Mouse (Mus musculus) stomach, postnatal 0 days (tissue): ENCODE measurements around the gene Myl6b. TPM values are rescaled to one million over a fixed set of nuclear protein-coding genes. Genes with fewer than 3 reads are reported as not detected.

Experiments
- ATAC-seq: fragments of 200-750 bp; cut with Nextera tagmentation; 2 replicates; pipeline ENCODE4 v1.8.0; 2017; ENCODE audit not compliant: low FRiP score, low TSS enrichment
- DNase-seq: peaks from one replicate; pipeline ENCODE4 v3.0.0-alpha.2; 2016; ENCODE audit warnings: low spot score
- H3K27ac ChIP-seq: fragments of 300-500 bp; sonication (generic); replicated peaks from 2 replicates; pipeline ENCODE4 v1.5.1; 2014; ENCODE audit warnings: mild to moderate bottlenecking, control low read depth
- H3K27me3 ChIP-seq: fragments of 300-500 bp; sonication (generic); 2 replicates; pipeline ENCODE4 v1.6.1; 2014; ENCODE audit warnings: low read length; ENCODE audit not compliant: control insufficient read depth, insufficient read depth
- H3K36me3 ChIP-seq: fragments of 300-500 bp; sonication (generic); 2 replicates; pipeline ENCODE4 v1.6.1; 2014; ENCODE audit warnings: low read length, mixed read lengths; ENCODE audit not compliant: control insufficient read depth, insufficient read depth
- H3K4me1 ChIP-seq: fragments of 300-500 bp; sonication (generic); replicated peaks from 2 replicates; pipeline ENCODE4 v1.6.1; 2014; ENCODE audit warnings: antibody characterized with exemption; ENCODE audit not compliant: control insufficient read depth, insufficient read depth
- H3K4me2 ChIP-seq: fragments of 300-500 bp; sonication (generic); replicated peaks from 2 replicates; pipeline ENCODE4 v1.6.1; 2014; ENCODE audit warnings: low read depth, mild to moderate bottlenecking, control low read depth, moderate library complexity
- H3K4me3 ChIP-seq: fragments of 300-500 bp; sonication (generic); 2 replicates; pipeline ENCODE4 v1.5.1; 2014; ENCODE audit warnings: low read depth, low read length, control low read depth
- H3K9ac ChIP-seq: fragments of 300-500 bp; sonication (generic); 2 replicates; pipeline ENCODE4 v1.6.1; 2014; ENCODE audit warnings: mild to moderate bottlenecking, low read length, control low read depth, mixed read lengths
- H3K9me3 ChIP-seq: fragments of 300-500 bp; sonication (generic); 2 replicates; pipeline ENCODE4 v1.6.1; 2016; ENCODE audit warnings: low read length; ENCODE audit not compliant: control insufficient read depth
- CTCF ChIP-seq: IDR thresholded peaks from 2 replicates; pipeline ENCODE4 v1.5.1; 2016; ENCODE audit warnings: antibody characterized with exemption, low read depth, mild to moderate bottlenecking, moderate library complexity
- EP300 ChIP-seq: optimal IDR thresholded peaks from 2 replicates; pipeline ENCODE3; 2016; ENCODE audit warnings: antibody characterized with exemption
- WGBS: fragments of 180-500 bp; shearing (Covaris S2); extraction: QIAGEN DNeasy Blood & Tissue Kit; methylation state at CpG from one replicate; pipeline ENCODE4 v1.1.7; 2014; 5-methylcytosine and 5-hydroxymethylcytosine counted together
- polyA plus RNA-seq: library from polyadenylated mRNA; unstranded; fragments of >200 nt; fragmentation: Nextera tagmentation; extraction: Ambion mirVana; gene quantifications from 2 replicates; pipeline ENCODE4 v1.2.1, GENCODE M21; 2015

Myl6b gene
- polyA plus RNA-seq, 1 experiment from 2014 or later: 2.2 TPM

DNA sequence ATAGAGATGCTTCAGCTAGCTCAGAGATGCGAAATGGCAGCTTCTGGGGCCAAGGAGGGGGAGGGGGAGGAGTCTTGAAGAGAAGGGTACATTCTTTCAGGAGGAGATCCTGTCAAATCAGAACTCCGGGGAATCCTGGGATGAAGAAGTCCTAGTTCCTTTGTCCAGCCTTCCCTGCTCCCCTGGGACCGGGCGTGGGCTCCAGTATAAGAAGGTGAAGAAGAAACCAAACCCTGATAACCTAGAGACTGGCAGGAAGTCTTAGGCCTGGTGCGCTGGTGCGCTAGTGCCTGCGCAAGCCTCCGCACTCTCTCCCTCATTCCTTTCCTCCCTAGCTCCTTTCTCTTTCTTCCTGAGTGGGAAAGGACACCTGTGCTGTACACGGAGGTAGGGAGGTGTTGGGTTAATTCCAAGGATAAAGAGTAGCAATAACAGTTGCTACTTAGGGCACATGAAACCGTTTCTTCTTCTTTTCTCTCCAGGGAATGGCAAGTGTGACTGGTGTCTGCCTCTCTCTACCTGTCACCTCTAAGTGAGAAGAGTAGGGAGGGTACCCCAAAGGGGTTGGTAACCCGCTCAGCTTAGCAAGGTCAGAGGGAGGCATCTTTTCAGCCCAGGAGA, 25.7 kb upstream of the Myl6b start:
- no peak for DNase-seq
- 31% methylated on average over 11 of the region's 11 CpGs for WGBS
- H3K4me3 ChIP-seq: peak overlapping the region; percentile 90
- H3K9me3 ChIP-seq: no peaks in the 10 kb centered on the region
- no peaks in the 10 kb centered on the region for H3K27me3 ChIP-seq
- ATAC-seq: no peak
- H3K4me1 ChIP-seq: peaks cover 3% of the 10 kb centered on the region
- no peak for TF ChIP-seq EP300
- no peak overlapping the region; the same call in 1 of the 2 replicates for H3K27ac ChIP-seq
- H3K4me2 ChIP-seq: peak overlapping the region; percentile 95
- H3K36me3 ChIP-seq: peaks cover 8% of the 10 kb centered on the region
- peak overlapping the region; percentile 81 for H3K9ac ChIP-seq

DNA sequence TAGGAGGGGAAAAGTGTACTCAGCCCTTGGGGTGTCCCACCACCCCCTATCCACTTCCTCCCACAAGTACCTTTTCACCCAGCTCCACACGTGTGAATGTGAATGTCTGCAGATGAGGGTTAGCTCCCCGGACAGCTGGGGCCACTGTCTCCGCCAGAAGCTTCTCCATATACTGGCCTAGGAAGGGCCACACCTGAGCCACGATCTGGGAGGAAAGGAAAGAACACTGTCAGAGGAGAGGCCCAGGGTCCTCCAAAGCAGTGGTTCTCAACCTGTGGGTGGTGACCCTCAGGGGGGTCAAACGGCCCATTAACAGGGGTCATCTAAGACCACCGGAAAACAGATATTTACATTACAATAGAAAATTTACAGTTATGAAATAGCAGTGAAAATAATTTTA, 23.9 kb upstream of the Myl6b start:
- Histone ChIP-seq H3K9ac (no peak overlapping the region), H3K4me1 (peaks cover 3% of the 10 kb centered on the region), H3K27ac (no peak overlapping the region), H3K9me3 (no peaks in the 10 kb centered on the region), H3K36me3 (peaks cover 12% of the 10 kb centered on the region), H3K4me3 (no peak overlapping the region), H3K4me2 (no peak overlapping the region), H3K27me3 (no peaks in the 10 kb centered on the region)
- 79% methylated on average over 6 of the region's 6 CpGs for WGBS
- ATAC-seq (no peak), DNase-seq (no peak)
- TF ChIP-seq CTCF: no peak
- TF ChIP-seq EP300: no peak

DNA sequence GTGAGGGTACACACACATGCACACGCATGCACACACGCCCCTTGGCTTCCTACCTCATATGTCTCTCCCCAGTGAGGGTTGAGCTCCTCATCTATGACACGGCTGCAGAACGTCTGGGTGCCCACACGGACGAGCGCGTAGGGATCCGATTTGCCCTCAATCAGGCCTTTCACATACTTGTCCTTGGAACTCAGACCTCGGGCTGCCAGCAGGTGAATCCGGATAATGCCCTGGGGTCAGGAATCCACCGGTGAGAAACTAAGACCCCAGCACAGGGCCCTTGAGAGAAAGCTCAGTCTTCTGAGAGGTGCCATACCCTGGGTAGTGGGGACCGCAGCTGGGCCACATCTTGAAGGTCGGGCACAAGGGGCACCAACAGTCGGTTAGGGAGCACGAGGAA, 22.1 kb upstream of the Myl6b start:
- 90% methylated on average over 16 of the region's 16 CpGs for WGBS
- H3K4me3 ChIP-seq: no peak overlapping the region
- DNase-seq: no peak
- H3K9ac ChIP-seq: no peak overlapping the region
- peaks cover 3% of the 10 kb centered on the region for H3K4me1 ChIP-seq
- H3K4me2 ChIP-seq: no peak overlapping the region
- no peak for TF ChIP-seq EP300
- no peak for ATAC-seq
- H3K36me3 ChIP-seq: peaks cover 14% of the 10 kb centered on the region
- no peaks in the 10 kb centered on the region for H3K9me3 ChIP-seq
- no peaks in the 10 kb centered on the region for H3K27me3 ChIP-seq
- H3K27ac ChIP-seq: no peak overlapping the region

DNA sequence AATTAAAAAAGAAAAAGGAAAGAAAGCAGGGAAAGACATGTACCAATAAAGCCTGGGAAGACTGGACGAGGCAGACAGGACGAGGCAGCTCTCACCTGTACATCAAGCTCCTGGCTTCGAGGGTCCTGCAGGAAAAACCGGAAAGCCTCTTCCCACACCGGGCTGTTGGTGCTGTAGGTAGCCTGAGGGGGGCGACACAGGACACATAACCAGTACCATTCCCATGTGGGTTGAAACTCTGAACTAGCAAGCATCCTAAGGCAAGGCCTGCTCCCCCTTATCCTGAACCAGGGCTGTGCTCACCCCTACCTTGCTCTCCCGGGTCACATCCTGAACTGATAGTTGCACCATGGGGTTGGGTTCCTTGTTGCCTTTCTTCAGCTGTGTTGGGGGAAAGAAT, 20.3 kb upstream of the Myl6b start:
- TF ChIP-seq EP300: no peak
- TF ChIP-seq CTCF: peak; percentile 76
- ATAC-seq (0 out of 2 replicates have a peak, but pooled peaks have one; percentile 12), DNase-seq (peak; percentile 65)
- no peak overlapping the region for H3K27ac ChIP-seq
- H3K4me1 ChIP-seq: no peaks in the 10 kb centered on the region
- peaks cover 17% of the 10 kb centered on the region for H3K36me3 ChIP-seq
- H3K9ac ChIP-seq: no peak overlapping the region
- no peak overlapping the region for H3K4me3 ChIP-seq
- H3K9me3 ChIP-seq: no peaks in the 10 kb centered on the region
- no peak overlapping the region for H3K4me2 ChIP-seq
- no peaks in the 10 kb centered on the region for H3K27me3 ChIP-seq
- WGBS: 78% methylated on average over 7 of the region's 7 CpGs

GRCm38 (mm10) chr10:128516677-128517076, 18.2 kb upstream of the Myl6b start:
- H3K27ac ChIP-seq: no peak overlapping the region
- ATAC-seq (peak; percentile 45; the same call in 1 of the 2 replicates), DNase-seq (no peak)
- no peak overlapping the region for H3K4me3 ChIP-seq
- H3K4me2 ChIP-seq: no peak overlapping the region
- no peaks in the 10 kb centered on the region for H3K4me1 ChIP-seq
- H3K9me3 ChIP-seq: no peaks in the 10 kb centered on the region
- H3K27me3 ChIP-seq: no peaks in the 10 kb centered on the region
- no peak for TF ChIP-seq EP300
- no peak for TF ChIP-seq CTCF
- peaks cover 24% of the 10 kb centered on the region for H3K36me3 ChIP-seq
- H3K9ac ChIP-seq: no peak overlapping the region
- WGBS: 43% methylated on average over 6 of the region's 6 CpGs

- TF ChIP-seq EP300: no peak
- TF ChIP-seq CTCF: no peak
- H3K4me3 ChIP-seq: no peak overlapping the region
- H3K4me1 ChIP-seq: no peaks in the 10 kb centered on the region
- peaks cover 20% of the 10 kb centered on the region for H3K36me3 ChIP-seq
- H3K27me3 ChIP-seq: no peaks in the 10 kb centered on the region
- no peak overlapping the region for H3K27ac ChIP-seq
- H3K4me2 ChIP-seq: no peak overlapping the region
- no peaks in the 10 kb centered on the region for H3K9me3 ChIP-seq
- no peak for ATAC-seq
- DNase-seq: no peak
- WGBS: 50% methylated on average over 20 of the region's 20 CpGs
- no peak overlapping the region for H3K9ac ChIP-seq
These were observed 17.5 kb upstream of the Myl6b start for GRCm38 (mm10) chr10:128516029-128516428.
